Mouse (Mus musculus) liver, adult 2 months (tissue): ENCODE data around the gene Bnip3. TPM values are rescaled to one million over a fixed set of nuclear protein-coding genes. Genes with fewer than 3 reads are reported as not detected.

Experiments
- DNase-seq: peaks from one replicate; pipeline ENCODE4 v3.0.0-alpha.2; 2011; ENCODE audit warnings: low read depth, low spot score; ENCODE audit errors: extremely low read depth
- H3K27ac ChIP-seq: fragments of 200-500 bp; replicated peaks from 2 replicates; pipeline ENCODE4 v1.5.1; 2012; ENCODE audit warnings: low read depth, mild to moderate bottlenecking, control low read depth, inconsistent platforms, low read length; ENCODE audit not compliant: insufficient read depth
- H3K27me3 ChIP-seq: fragments of 200-500 bp; 2 replicates; pipeline ENCODE4 v1.6.1; 2012; ENCODE audit warnings: mild to moderate bottlenecking, moderate library complexity, low read length, inconsistent platforms; ENCODE audit not compliant: control insufficient read depth, insufficient read depth
- H3K36me3 ChIP-seq: fragments of 200-500 bp; 2 replicates; pipeline ENCODE4 v1.6.1; 2012; ENCODE audit warnings: low read length, inconsistent platforms; ENCODE audit not compliant: control insufficient read depth, insufficient read depth
- H3K4me1 ChIP-seq: fragments of 200-500 bp; 2 replicates; pipeline ENCODE4 v1.6.1; 2011; ENCODE audit warnings: low read length; ENCODE audit not compliant: control insufficient read depth, insufficient read depth
- H3K4me3 ChIP-seq: fragments of 200-500 bp; 2 replicates; pipeline ENCODE4 v1.5.1; 2011; ENCODE audit warnings: low read depth, mild to moderate bottlenecking, control low read depth, low read length, moderate library complexity; ENCODE audit not compliant: insufficient read depth
- H3K79me2 ChIP-seq: fragments of 200-500 bp; 2 replicates; pipeline ENCODE4 v1.6.1; 2012; ENCODE audit warnings: inconsistent platforms, mild to moderate bottlenecking, low read length, moderate library complexity; ENCODE audit not compliant: control insufficient read depth, insufficient read depth
- H3K9ac ChIP-seq: fragments of 200-500 bp; 2 replicates; pipeline ENCODE4 v1.6.1; 2012; ENCODE audit warnings: low read depth, mild to moderate bottlenecking, control low read depth, inconsistent platforms, low read length
- CTCF ChIP-seq: fragments of 200-500 bp; IDR thresholded peaks from 2 replicates; pipeline ENCODE4 v1.5.1; 2011; ENCODE audit warnings: low read depth, low read length, control low read depth
- POLR2A ChIP-seq: fragments of 200-500 bp; IDR thresholded peaks from 2 replicates; pipeline ENCODE4 v1.6.1; 2011; ENCODE audit warnings: low read length, control low read depth; ENCODE audit not compliant: insufficient read depth; ENCODE audit errors: extremely low read depth
- WGBS: fragments of 180-500 bp; shearing (Covaris S2); methylation state at CpG from one replicate; pipeline ENCODE4 v1.1.7; 2018; 5-methylcytosine and 5-hydroxymethylcytosine counted together
- polyA plus RNA-seq: library from polyadenylated mRNA; depleted of rRNA; stranded (reverse); fragments of >200 nt; gene quantifications from 2 replicates; pipeline ENCODE4 v1.2.3, GENCODE M21; 2012
- total RNA-seq: library from RNA; depleted of rRNA; stranded (reverse); fragments of >200 nt; gene quantifications from 2 replicates; pipeline ENCODE4 v1.2.3, GENCODE M21; 2014

The Bnip3 gene
- total and polyA plus RNA-seq, 2 experiments: 62.0 to 264 TPM

DNA sequence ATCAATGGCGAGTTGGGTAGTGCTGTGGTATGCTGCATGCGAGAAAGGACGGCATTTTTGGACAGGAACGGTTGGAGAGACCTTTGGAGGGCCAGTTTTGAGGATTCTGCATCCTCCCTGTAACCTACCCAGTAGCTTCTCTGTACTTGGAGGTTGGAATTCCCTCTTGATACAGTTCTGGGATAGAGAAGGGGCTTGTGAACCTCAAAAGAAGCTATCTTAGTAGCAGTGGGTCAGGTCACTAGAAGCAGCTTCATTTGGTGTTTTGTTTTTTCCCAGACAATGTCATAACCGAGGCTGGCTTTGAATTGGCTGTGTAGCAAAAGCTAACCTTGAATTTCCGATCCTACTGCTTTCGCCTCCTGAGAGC, 859 bp upstream of the Bnip3 start:
- WGBS: 11% methylated on average over 7 of the region's 7 CpGs
- H3K4me3 ChIP-seq: peak overlapping the region; percentile 100; the same call in 1 of the 2 replicates
- peaks cover 17% of the 10 kb centered on the region for H3K4me1 ChIP-seq
- H3K36me3 ChIP-seq: peaks cover under 1% of the 10 kb centered on the region; the same call in 1 of the 2 replicates
- H3K27me3 ChIP-seq: no peaks in the 10 kb centered on the region
- no peak for TF ChIP-seq CTCF
- TF ChIP-seq POLR2A: no peak
- H3K27ac ChIP-seq: peak overlapping the region; percentile 50
- peak overlapping the region; percentile 10; the same call in 1 of the 2 replicates for H3K9ac ChIP-seq
- H3K79me2 ChIP-seq: peaks cover 21% of the 10 kb centered on the region
- DNase-seq: peak; percentile 57

DNA sequence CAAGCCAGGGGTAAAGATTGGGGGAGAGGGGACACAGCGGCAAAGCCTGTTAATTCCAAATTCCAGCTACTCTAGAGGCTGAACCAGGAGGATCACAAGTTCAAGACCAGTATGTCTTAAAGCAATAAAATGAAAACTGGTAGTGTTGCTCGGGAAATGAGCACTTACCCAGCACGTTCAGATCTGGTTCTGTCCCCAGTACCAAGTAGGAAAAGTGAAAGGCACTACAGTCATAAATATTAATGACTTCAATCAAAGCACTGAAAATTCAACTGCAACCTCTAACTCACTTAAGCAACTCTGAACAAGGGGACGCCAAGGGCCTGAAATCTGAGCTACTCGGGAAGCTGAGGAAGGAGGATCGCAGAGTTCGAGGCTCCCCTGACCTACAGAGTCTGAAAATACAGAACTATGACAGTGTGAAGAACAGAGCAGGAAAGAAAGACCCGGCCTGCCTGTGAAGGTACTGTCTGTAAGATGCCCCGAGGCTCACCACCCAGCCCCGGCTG, 497 bp downstream of the Bnip3 start:
- whole genome bisulfite sequencing: 4% methylated on average over 10 of the region's 10 CpGs
- TF ChIP-seq POLR2A (no peak), CTCF (no peak)
- Histone ChIP-seq H3K79me2 (peaks cover 24% of the 10 kb centered on the region), H3K36me3 (peaks cover 2% of the 10 kb centered on the region; the same call in 1 of the 2 replicates), H3K4me3 (peak overlapping the region; percentile 100), H3K27me3 (no peaks in the 10 kb centered on the region), H3K9ac (peak overlapping the region; percentile 100), H3K4me1 (peaks cover 17% of the 10 kb centered on the region), H3K27ac (peak overlapping the region; percentile 100)
- peak; percentile 30 for DNase-seq

DNA sequence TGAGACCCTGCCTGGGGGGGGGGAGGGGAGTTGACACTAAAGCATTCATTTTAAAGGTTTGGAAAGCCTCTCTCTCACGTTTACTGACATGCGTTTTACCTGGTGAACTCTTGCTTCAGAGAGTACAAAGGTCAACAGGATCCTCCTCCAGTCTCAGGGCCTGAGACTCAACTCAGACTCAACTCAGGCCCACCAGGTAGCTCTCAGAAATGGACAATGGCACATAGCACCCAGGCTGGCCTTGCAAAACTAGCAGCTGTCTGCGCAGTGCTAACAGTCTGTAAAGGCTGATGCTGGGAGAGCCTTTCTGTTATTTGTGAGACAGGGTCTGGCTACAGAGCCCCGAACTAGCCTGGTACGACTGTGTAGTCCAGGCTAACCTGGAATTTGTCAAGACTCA, 1.3 kb downstream of the Bnip3 start:
- H3K4me3 ChIP-seq: peak overlapping the region; percentile 100
- peak overlapping the region; percentile 100 for H3K9ac ChIP-seq
- H3K27me3 ChIP-seq: no peaks in the 10 kb centered on the region
- peak overlapping the region; percentile 100 for H3K27ac ChIP-seq
- WGBS: 28% methylated on average over 5 of the region's 5 CpGs
- peaks cover 26% of the 10 kb centered on the region for H3K79me2 ChIP-seq
- no peak for TF ChIP-seq CTCF
- peak; percentile 56; the same call in 1 of the 2 replicates for TF ChIP-seq POLR2A
- H3K4me1 ChIP-seq: peaks cover 17% of the 10 kb centered on the region
- peaks cover 2% of the 10 kb centered on the region; the same call in 1 of the 2 replicates for H3K36me3 ChIP-seq
- peak; percentile 91 for DNase-seq

GRCm38 (mm10) chr7:138907043-138907442, 2.3 kb downstream of the Bnip3 start:
- peak overlapping the region; percentile 65 for H3K9ac ChIP-seq
- no peak for TF ChIP-seq CTCF
- peak; percentile 39; the same call in 1 of the 2 replicates for TF ChIP-seq POLR2A
- peak; percentile 90 for DNase-seq
- H3K4me3 ChIP-seq: peak overlapping the region; percentile 100
- 7% methylated on average over 7 of the region's 7 CpGs for WGBS
- peak overlapping the region; percentile 64 for H3K27ac ChIP-seq
- peaks cover 2% of the 10 kb centered on the region; the same call in 1 of the 2 replicates for H3K36me3 ChIP-seq
- no peaks in the 10 kb centered on the region for H3K27me3 ChIP-seq
- H3K79me2 ChIP-seq: peaks cover 29% of the 10 kb centered on the region
- peaks cover 24% of the 10 kb centered on the region for H3K4me1 ChIP-seq

- peak overlapping the region; percentile 52 for H3K4me3 ChIP-seq
- DNase-seq: no peak
- no peak for TF ChIP-seq POLR2A
- no peak for TF ChIP-seq CTCF
- no peaks in the 10 kb centered on the region for H3K27me3 ChIP-seq
- H3K79me2 ChIP-seq: peaks cover 34% of the 10 kb centered on the region
- peaks cover 2% of the 10 kb centered on the region; the same call in 1 of the 2 replicates for H3K36me3 ChIP-seq
- H3K9ac ChIP-seq: peak overlapping the region; percentile 65
- H3K4me1 ChIP-seq: peaks cover 30% of the 10 kb centered on the region
- peak overlapping the region; percentile 63 for H3K27ac ChIP-seq
- 6% methylated on average over 1 of the region's 1 CpGs for WGBS
Observed at GRCm38 (mm10) chr7:138906441-138906840, 2.9 kb downstream of the Bnip3 start.

- Histone ChIP-seq H3K36me3 (peaks cover 9% of the 10 kb centered on the region), H3K9ac (peak overlapping the region; percentile 45), H3K4me3 (no peak overlapping the region), H3K79me2 (peaks cover 37% of the 10 kb centered on the region), H3K27ac (peak overlapping the region; percentile 71), H3K4me1 (peaks cover 32% of the 10 kb centered on the region), H3K27me3 (no peaks in the 10 kb centered on the region)
- WGBS: 12% methylated on average over 7 of the region's 7 CpGs
- TF ChIP-seq POLR2A (no peak), CTCF (no peak)
- peak; percentile 93 for DNase-seq
Observed at GRCm38 (mm10) chr7:138903886-138904435, 5.4 kb downstream of the Bnip3 start.
